Mouse (Mus musculus): ENCODE measurements around the gene Acsm1.

Acsm1 gene

GRCm38 (mm10) chr7:119673465-119673864 lies 66.6 kb downstream of the Acsm1 start:
- DNase-seq: peak; percentile 10

- no peak for DNase-seq
Observed at GRCm38 (mm10) chr7:119680107-119680506, 73.3 kb downstream of the Acsm1 start.

- DNase-seq: no peak
Observed at GRCm38 (mm10) chr7:119682699-119683098, 75.9 kb downstream of the Acsm1 start.

GRCm38 (mm10) chr7:119689726-119690125 lies 82.9 kb downstream of the Acsm1 start, which contains the start of gene Acsm4:
Gene Acsm4, plus strand, starts transcription at chr7:119690026.
- DNase-seq: no peak

GRCm38 (mm10) chr7:119692302-119692701 lies 85.5 kb downstream of the Acsm1 start:
- no peak for DNase-seq

- no peak for DNase-seq
Observed at GRCm38 (mm10) chr7:119694926-119695325, 88.1 kb downstream of the Acsm1 start.

All from cerebellum, adult 9-10 months (tissue).